Mouse (Mus musculus): ENCODE data around the gene Kcnj6. TPM values are rescaled to one million over a fixed set of nuclear protein-coding genes. Genes with fewer than 3 reads are reported as not detected.

Kcnj6 gene
- total and polyA plus RNA-seq, 3 experiments: 0.92 to 1.1 TPM; not detected in 1

GRCm38 (mm10) chr16:94714483-94714882 lies 283.0 kb downstream of the Kcnj6 start:
- no peak for DNase-seq

GRCm38 (mm10) chr16:94713480-94714094 lies 283.9 kb downstream of the Kcnj6 start:
- DNase-seq: peak; percentile 88

- no peak for DNase-seq
Observed at GRCm38 (mm10) chr16:94701971-94702370, 295.5 kb downstream of the Kcnj6 start.

- DNase-seq: no peak
Observed at GRCm38 (mm10) chr16:94701141-94701540, 296.4 kb downstream of the Kcnj6 start.

Small RNAs within 50 kb of the gene (microRNA-seq; reads per million reads assigned to microRNA genes)
- gene Gm22745: 0 reads per million in 2 experiments
